Mouse (Mus musculus): ENCODE measurements around the gene Prph.

DNA sequence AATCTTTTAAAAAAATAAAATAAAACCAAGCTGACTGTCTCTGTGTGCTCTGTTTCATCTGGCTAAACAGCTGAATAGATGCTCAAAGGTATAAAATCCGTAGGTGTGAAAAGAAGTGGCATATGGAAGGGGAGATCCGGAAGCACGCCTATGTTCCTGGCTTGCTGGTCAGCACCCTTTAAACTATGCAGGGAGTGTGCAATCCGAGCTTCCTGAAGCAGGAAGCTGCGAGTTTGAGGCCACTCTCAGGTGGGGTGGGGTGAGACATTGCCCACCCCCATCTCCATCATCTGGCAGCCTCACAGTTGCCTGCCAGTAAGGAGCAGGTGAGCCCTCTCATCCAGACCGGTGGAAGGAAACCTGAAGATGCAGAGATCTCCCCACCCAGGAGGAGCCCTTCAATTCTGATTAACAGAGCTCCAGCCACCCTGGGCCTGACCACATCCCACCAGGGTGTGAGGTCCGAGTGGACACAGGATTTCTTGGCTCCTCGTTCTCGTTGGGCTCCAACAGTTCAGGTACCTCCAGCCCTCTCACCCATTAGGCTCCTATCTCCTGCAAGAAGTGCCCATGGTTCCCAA, 19.1 kb downstream of the Prph start, which contains the start of gene Troap:
- TF ChIP-seq CTCF (IDR thresholded peaks at IDR 0.05; ENCODE audit: insufficient read depth, low read depth, low read length) (no peak), POLR2A (IDR thresholded peaks at IDR 0.05; ENCODE audit: insufficient read depth, low read depth, low read length) (no peak)

Data from olfactory bulb, adult 2 months (tissue).